Mouse (Mus musculus) intestine, embryonic 16.5 days (tissue): ENCODE results near the gene Rarb. TPM values are rescaled to one million over a fixed set of nuclear protein-coding genes. Genes with fewer than 3 reads are reported as not detected.

ENCODE experiments used
- ATAC-seq: fragments of 200-750 bp; cut with Nextera tagmentation; 2 replicates; pipeline ENCODE4 v1.8.0; 2017; ENCODE audit warnings: moderate TSS enrichment, moderate library complexity
- H3K27ac ChIP-seq: fragments of 300-500 bp; sonication (generic); 2 replicates; pipeline ENCODE4 v1.5.1; 2014; ENCODE audit warnings: mild to moderate bottlenecking, low read length
- H3K27me3 ChIP-seq: fragments of 300-500 bp; sonication (generic); replicated peaks from 2 replicates; pipeline ENCODE4 v1.6.1; 2014; ENCODE audit warnings: low read length, control low read depth, mixed read lengths; ENCODE audit not compliant: control insufficient read depth, insufficient read depth
- H3K36me3 ChIP-seq: fragments of 300-500 bp; sonication (generic); 2 replicates; pipeline ENCODE4 v1.6.1; 2014; ENCODE audit warnings: low read length, control low read depth; ENCODE audit not compliant: control insufficient read depth, insufficient read depth
- H3K4me1 ChIP-seq: fragments of 300-500 bp; sonication (generic); 2 replicates; pipeline ENCODE4 v1.6.1; 2014; ENCODE audit warnings: low read length, control low read depth, mixed read lengths; ENCODE audit not compliant: control insufficient read depth, insufficient read depth
- H3K4me2 ChIP-seq: fragments of 300-500 bp; sonication (generic); 2 replicates; pipeline ENCODE4 v1.6.1; 2014; ENCODE audit warnings: low read depth, low read length, control low read depth
- H3K4me3 ChIP-seq: fragments of 300-500 bp; sonication (generic); 2 replicates; pipeline ENCODE4 v1.5.1; 2014; ENCODE audit warnings: mild to moderate bottlenecking, low read length
- H3K9ac ChIP-seq: fragments of 300-500 bp; sonication (generic); 2 replicates; pipeline ENCODE4 v1.6.1; 2014; ENCODE audit warnings: low read depth, low read length
- H3K9me3 ChIP-seq: fragments of 300-500 bp; sonication (generic); 2 replicates; pipeline ENCODE4 v1.6.1; 2016; ENCODE audit warnings: low read length, control low read depth; ENCODE audit not compliant: control insufficient read depth
- whole genome bisulfite sequencing: fragments of 180-500 bp; shearing (Covaris S2); extraction: QIAGEN DNeasy Blood & Tissue Kit; methylation state at CpG from one replicate; pipeline ENCODE4 v1.1.7; 2014; 5-methylcytosine and 5-hydroxymethylcytosine counted together
- polyA plus RNA-seq: library from polyadenylated mRNA; unstranded; fragments of >200 nt; fragmentation: Nextera tagmentation; extraction: Ambion mirVana; gene quantifications from 2 replicates; pipeline ENCODE4 v1.2.1, GENCODE M21; 2015

The Rarb gene
- polyA plus RNA-seq, 1 experiment from 2014 or later = 6.2 TPM

DNA sequence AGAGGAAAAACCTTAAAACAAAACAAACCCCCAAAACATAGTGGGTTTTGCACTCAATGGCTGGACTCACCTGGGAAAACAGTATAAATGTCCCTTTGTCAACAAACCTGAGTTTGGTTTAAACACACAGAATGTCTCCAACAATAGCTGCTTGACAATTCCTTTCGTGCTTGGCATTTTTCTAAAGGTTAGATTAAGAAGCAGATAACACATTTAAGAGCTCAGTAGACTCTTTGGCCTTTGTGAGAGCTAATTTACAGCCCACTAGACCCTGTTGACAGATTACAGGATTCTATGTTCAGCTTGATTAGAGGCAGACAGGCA, 264.7 kb downstream of the Rarb start:
- Histone ChIP-seq H3K36me3 (no peaks in the 10 kb centered on the region), H3K4me3 (no peak overlapping the region), H3K4me1 (peaks cover 13% of the 10 kb centered on the region), H3K27me3 (no peaks in the 10 kb centered on the region), H3K27ac (no peak overlapping the region; the same call in 1 of the 2 replicates), H3K9me3 (no peaks in the 10 kb centered on the region), H3K9ac (no peak overlapping the region), H3K4me2 (no peak overlapping the region)
- ATAC-seq = no peak
- 49% methylated on average over 1 of the region's 1 CpGs for WGBS

DNA sequence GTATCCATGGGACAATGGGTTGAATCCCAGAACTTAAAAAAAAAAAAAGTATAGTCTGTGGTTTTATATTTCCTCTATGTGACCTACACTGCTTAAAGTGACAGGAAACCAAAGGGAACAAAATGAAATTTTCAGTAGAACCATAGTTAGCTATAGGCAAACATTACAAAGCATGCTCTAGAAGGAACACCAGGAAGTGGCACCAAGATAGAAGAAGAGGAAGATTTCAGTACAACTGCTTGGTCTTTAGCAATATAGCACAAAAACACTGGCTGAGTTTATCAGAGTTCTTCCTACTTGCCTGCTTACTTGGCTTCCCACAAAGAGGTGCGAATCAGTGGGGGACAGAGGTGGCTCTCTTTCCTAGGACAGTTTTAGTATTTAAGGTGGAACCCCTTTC, 266.7 kb downstream of the Rarb start:
- no peak for ATAC-seq
- Histone ChIP-seq H3K9ac (no peak overlapping the region), H3K4me3 (no peak overlapping the region), H3K4me1 (peaks cover 11% of the 10 kb centered on the region), H3K4me2 (no peak overlapping the region), H3K27ac (no peak overlapping the region), H3K27me3 (no peaks in the 10 kb centered on the region), H3K9me3 (no peaks in the 10 kb centered on the region), H3K36me3 (no peaks in the 10 kb centered on the region)
- WGBS = 72% methylated on average over 1 of the region's 1 CpGs

DNA sequence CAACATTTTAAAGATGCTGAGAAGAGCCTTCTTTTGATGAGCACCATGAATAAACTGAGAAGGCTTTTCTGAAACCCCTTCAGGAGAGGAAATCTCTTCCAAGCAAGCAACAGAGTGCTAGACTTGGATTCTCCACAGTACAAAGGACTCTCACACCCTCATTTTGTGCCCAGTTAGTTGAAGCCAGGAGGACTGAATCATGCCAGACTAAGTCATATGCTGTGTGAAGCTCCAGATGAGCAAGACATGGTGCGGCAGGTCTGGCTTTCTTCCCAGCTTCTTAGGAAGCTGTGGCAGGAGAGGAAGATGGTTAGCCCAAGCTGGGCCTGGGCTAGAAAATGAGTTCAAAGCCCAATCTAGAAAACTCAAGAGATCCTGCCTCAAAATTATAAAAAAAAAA, 267.1 kb downstream of the Rarb start:
- Histone ChIP-seq H3K27me3 (no peaks in the 10 kb centered on the region), H3K9me3 (no peaks in the 10 kb centered on the region), H3K4me3 (no peak overlapping the region), H3K9ac (no peak overlapping the region), H3K4me2 (no peak overlapping the region), H3K4me1 (peaks cover 11% of the 10 kb centered on the region), H3K27ac (no peak overlapping the region), H3K36me3 (no peaks in the 10 kb centered on the region)
- ATAC-seq = no peak
- 83% methylated on average over 1 of the region's 1 CpGs for WGBS

DNA sequence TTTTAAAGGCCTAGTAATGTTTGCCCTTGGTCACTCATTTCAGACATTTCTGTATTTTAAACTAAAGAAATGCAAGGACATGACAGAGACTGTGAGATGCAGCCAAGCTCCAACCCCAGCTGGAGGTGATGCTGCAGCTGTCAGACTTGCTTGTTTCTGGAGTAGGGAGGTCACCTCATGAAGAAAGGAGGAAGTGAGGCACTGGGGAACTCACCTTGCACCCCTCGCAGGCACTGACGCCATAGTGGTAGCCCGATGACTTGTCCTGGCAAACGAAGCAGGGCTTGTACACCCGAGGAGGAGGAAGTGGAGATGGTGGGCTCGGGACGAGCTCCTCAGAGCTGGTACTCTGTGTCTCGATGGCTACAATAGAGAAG, 270.8 kb downstream of the Rarb start:
- Histone ChIP-seq H3K9ac (no peak overlapping the region), H3K27me3 (no peaks in the 10 kb centered on the region), H3K4me1 (no peaks in the 10 kb centered on the region), H3K9me3 (no peaks in the 10 kb centered on the region), H3K27ac (no peak overlapping the region), H3K4me3 (no peak overlapping the region), H3K36me3 (no peaks in the 10 kb centered on the region), H3K4me2 (no peak overlapping the region)
- no peak for ATAC-seq
- 89% methylated on average over 8 of the region's 8 CpGs for WGBS

DNA sequence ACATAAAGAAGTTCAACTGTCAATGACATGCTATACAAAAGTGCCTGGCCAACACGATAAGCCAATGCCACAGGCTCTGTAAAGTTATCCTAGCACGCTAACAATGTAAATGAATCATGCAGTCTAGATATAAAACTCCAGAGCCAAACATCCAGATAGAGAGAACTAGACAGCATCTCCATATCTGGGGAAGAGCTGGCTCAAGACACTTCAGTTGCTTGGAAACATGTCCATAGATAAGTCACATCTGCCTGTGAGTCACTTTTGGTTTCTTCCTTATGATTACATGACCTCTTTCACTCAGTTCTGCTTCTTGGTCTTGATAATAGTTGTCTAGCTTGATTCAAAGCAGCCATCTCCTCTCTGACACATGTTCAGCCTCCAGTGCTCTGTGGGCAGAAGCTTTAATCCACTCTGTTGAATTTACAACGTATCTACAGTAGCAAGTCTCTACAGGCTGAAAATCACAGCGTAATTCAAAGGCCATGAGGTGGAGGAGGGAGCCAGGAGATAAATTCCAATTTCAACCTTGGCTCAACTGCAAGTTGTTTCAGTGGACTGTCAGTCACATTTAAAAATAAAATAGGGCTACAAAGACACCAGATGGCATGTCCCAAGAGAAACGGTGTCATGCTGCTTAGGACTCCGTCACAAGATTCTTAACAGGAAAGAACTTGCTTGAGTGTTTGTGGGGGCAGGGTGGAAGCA, 271.3 kb downstream of the Rarb start:
- Histone ChIP-seq H3K27ac (no peak overlapping the region), H3K36me3 (no peaks in the 10 kb centered on the region), H3K9ac (no peak overlapping the region), H3K27me3 (no peaks in the 10 kb centered on the region), H3K4me2 (no peak overlapping the region), H3K4me1 (no peaks in the 10 kb centered on the region), H3K4me3 (no peak overlapping the region), H3K9me3 (no peaks in the 10 kb centered on the region)
- 0 out of 2 replicates have a peak, but pooled peaks have one; percentile 11 for ATAC-seq
- WGBS = 78% methylated on average over 6 of the region's 6 CpGs

DNA sequence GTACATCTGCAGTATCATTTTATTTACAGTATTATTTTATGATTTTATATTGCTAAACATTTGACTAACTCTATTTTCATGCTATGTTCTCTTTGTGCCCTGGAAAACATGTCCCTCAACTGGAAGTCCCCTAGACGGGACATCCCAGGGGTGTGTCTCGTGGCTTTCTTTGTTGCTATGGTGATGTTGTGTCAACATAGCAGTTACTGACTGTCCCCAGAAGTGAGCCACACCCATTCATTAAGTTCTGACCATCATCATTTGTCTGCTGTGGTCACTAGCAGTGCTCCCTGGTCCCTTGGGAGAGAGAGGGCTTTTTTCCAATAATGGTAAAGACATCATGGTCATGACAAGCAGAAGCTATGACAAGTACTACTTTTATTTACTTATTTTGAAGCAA, 274.0 kb downstream of the Rarb start:
- H3K9me3 ChIP-seq = no peaks in the 10 kb centered on the region
- H3K4me2 ChIP-seq = no peak overlapping the region
- 69% methylated on average over 2 of the region's 2 CpGs for WGBS
- H3K36me3 ChIP-seq = no peaks in the 10 kb centered on the region
- no peaks in the 10 kb centered on the region for H3K27me3 ChIP-seq
- no peak overlapping the region for H3K4me3 ChIP-seq
- ATAC-seq = no peak
- no peak overlapping the region for H3K27ac ChIP-seq
- H3K4me1 ChIP-seq = no peaks in the 10 kb centered on the region
- no peak overlapping the region for H3K9ac ChIP-seq

DNA sequence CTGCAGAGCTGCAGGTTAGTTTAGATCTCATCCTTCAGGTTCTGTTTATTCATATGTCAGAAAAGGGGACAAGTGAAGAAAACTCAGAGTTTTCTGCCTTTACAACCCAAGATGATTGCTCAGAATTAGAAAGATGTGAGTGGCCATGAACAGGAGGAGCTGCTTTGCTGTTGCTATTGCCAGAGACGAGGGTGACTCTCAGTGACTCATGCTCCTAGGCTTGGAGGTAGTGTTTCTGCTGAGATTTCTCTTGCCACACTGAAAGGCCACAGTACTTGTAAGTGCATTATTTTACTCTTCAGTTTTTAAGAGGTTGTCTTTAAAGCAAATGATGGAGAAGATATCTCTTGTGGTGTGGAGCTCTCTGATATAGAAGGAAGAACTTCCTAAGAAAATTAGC, 277.3 kb downstream of the Rarb start:
- Histone ChIP-seq H3K9me3 (no peaks in the 10 kb centered on the region), H3K4me2 (no peak overlapping the region), H3K36me3 (no peaks in the 10 kb centered on the region), H3K27ac (no peak overlapping the region), H3K4me1 (no peaks in the 10 kb centered on the region), H3K9ac (no peak overlapping the region), H3K4me3 (no peak overlapping the region), H3K27me3 (no peaks in the 10 kb centered on the region)
- 74% methylated on average over 1 of the region's 1 CpGs for WGBS
- ATAC-seq = no peak

DNA sequence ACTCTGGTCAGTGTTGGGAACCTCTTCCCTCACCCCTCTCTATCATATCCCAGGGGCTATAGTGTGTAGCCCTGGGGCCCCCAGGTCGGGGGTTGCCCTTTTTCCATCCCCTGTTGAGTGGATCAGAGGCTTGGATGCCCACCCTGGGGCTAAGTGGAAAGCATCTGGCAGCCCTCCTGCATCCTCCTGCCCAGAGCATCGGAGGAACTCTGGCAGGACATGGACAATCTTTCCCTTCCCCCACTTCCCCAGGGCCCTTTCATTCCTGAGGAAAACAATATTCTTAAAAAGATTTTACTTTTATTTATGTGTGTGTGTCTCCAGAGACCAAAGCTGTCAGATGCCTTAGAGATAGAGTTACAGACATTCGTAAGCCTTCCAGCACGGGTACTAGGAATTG, 281.5 kb downstream of the Rarb start:
- Histone ChIP-seq H3K9me3 (no peaks in the 10 kb centered on the region), H3K27me3 (no peaks in the 10 kb centered on the region), H3K4me1 (no peaks in the 10 kb centered on the region), H3K36me3 (no peaks in the 10 kb centered on the region), H3K9ac (no peak overlapping the region), H3K27ac (no peak overlapping the region), H3K4me2 (no peak overlapping the region), H3K4me3 (no peak overlapping the region)
- ATAC-seq = no peak
- WGBS = 55% methylated on average over 4 of the region's 4 CpGs

DNA sequence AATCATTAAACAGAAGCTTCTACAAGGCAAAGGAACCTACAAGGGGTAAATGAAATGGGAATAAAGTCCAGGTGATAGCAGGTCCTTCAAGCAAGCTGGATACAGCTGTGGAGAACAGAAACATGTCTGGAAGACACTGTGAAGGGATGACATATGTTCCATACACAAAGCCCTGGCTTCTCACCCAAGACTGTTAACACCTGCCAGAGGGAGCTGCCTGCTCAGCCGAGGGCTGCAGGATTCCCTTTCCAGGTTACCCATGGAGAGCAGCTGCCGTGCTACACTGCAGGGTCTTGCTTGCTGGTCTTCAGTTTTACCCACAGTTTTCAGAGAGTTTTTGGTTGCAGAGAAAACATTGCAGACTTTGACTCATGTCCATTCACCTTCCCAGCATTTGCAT, 290.3 kb downstream of the Rarb start:
- Histone ChIP-seq H3K4me2 (no peak overlapping the region), H3K9me3 (no peaks in the 10 kb centered on the region), H3K27me3 (no peaks in the 10 kb centered on the region), H3K4me3 (no peak overlapping the region), H3K4me1 (no peaks in the 10 kb centered on the region), H3K36me3 (no peaks in the 10 kb centered on the region), H3K27ac (no peak overlapping the region), H3K9ac (no peak overlapping the region)
- 63% methylated on average over 2 of the region's 2 CpGs for WGBS
- ATAC-seq = no peak

DNA sequence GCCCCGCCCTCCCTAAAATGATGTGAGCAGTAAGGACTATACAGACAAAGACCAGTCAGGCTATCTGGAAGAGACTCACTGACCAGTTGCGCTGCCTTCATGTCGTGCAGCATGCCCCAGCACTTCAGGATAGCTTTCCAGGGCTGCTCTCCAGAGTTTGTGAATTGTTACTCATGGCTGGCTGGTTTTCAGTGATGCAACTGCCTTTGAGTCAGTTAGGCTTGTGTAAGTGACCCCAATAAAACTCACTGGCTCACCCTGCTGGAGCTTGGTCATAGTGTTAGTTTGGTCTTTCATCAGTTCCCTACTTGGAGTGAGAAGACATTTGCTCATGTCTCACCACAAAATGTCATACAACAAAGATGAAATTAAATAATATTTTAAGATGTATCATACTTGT, 292.8 kb downstream of the Rarb start:
- Histone ChIP-seq H3K36me3 (no peaks in the 10 kb centered on the region), H3K4me2 (no peak overlapping the region), H3K27ac (no peak overlapping the region), H3K9ac (no peak overlapping the region), H3K9me3 (no peaks in the 10 kb centered on the region), H3K4me3 (no peak overlapping the region), H3K4me1 (no peaks in the 10 kb centered on the region), H3K27me3 (no peaks in the 10 kb centered on the region)
- no peak for ATAC-seq
- 89% methylated on average over 3 of the region's 3 CpGs for WGBS
